Mouse (Mus musculus): Measurements from ENCODE around the gene Nrros. TPM values are rescaled to one million over a fixed set of nuclear protein-coding genes. Genes with fewer than 3 reads are reported as not detected.

The Nrros gene
- total and polyA plus RNA-seq, 3 experiments, result 55.9 to 59.8 TPM; not detected in 1

DNA sequence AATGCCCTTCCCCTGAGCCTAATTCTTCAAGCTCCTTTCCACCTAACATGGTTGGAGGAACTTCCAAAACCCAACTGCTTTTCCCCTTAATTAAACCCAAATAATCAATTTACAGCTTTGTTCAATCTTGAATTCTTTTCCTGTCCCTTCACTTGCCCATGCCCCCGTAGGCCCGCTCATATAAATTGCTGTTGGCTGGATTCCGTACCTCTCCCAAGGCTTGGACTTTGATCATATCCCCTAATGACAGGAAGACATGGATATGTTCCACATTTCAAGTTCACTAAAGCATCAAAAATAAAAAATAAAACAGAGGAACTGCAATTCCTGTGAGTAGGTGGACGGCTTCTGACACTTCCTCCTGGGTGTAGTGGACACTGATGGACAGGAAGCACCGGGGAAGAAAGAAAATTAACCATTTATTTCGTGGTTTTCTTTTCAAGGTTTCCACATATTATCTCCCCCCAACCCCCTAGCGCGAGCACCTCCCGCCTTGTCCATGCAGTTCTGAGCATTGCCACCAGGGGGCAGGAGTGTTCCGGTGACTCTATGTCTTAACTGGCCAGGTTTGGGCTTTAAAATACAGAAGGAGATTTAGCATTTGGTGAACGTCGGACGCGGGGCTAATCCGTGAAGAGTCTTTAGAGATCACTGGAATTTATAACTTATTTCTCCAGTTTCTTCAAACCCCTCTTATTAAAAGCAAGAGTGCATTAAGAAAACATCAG, 50.3 kb downstream of the Nrros start (continued):
- TF ChIP-seq ZMIZ1 (IDR thresholded peaks at IDR 0.05; ENCODE audit: low read depth, low read length), result no peak
- TF ChIP-seq HCFC1 (IDR thresholded peaks at IDR 0.05; ENCODE audit: low read depth, low read length), result 0 out of 2 replicates have a peak, but pooled peaks have one; percentile 15
- TF ChIP-seq UBTF (IDR thresholded peaks at IDR 0.05; ENCODE audit: borderline replicate concordance, insufficient read depth, low read depth, low read length), result no peak
- no peak for TF ChIP-seq MAX (IDR thresholded peaks at IDR 0.05; ENCODE audit: low read length)
- TF ChIP-seq GABPA (IDR thresholded peaks at IDR 0.05; ENCODE audit: low read depth, low read length), result no peak
- TF ChIP-seq CHD2 (IDR thresholded peaks at IDR 0.05; ENCODE audit: low read length), result no peak
- no peak for TF ChIP-seq GATA1 (IDR thresholded peaks at IDR 0.05; ENCODE audit: low read depth, low read length)
- TF ChIP-seq RCOR1 (IDR thresholded peaks at IDR 0.05; ENCODE audit: low read depth, low read length), result no peak

DNA sequence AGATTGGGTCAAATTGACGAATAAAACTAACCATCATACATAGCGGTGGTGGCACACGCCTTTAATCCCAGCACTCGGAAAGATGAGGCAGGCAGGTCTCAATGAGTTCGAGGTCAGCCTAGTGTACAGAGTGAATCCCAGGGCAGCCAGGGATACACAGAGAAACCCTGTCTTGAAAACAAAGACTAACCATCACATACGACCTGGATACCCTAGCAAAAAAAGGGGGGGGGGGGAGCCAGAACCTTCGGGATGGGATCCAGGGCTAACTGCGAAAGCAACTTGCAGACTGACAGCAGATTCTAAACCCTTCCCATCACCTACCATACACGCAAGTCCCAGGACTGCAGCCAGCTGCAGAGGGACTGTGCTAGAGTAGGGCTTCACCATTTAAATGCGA, 51.0 kb downstream of the Nrros start:
- TF ChIP-seq UBTF (IDR thresholded peaks at IDR 0.05; ENCODE audit: borderline replicate concordance, insufficient read depth, low read depth, low read length) (0 out of 2 replicates have a peak, but pooled peaks have one; percentile 12), ZNF384 (IDR thresholded peaks at IDR 0.05; ENCODE audit: low read depth, low read length) (no peak)
- Histone ChIP-seq H3K27me3 (ENCODE audit: control insufficient read depth in 1 of 2, insufficient read depth in 2 of 2, low read length in 2 of 2) (no peaks in the 10 kb centered on the region), H3K4me1 (ENCODE audit: control insufficient read depth in 1 of 2, insufficient read depth in 2 of 2, low read length in 2 of 2) (peaks cover 2 to 23% of the 10 kb centered on the region in 2 experiments), H3K36me3 (ENCODE audit: control insufficient read depth in 1 of 2, insufficient read depth in 2 of 2, low read length in 2 of 2) (peaks cover 0 to 13% of the 10 kb centered on the region in 2 experiments; a peak in 2 of 4 replicates), H3K4me3 (ENCODE audit: control insufficient read depth in 1 of 2, insufficient read depth in 1 of 2, low read depth in 2 of 2, low read length in 2 of 2) (peak overlapping the region; percentile 42 to 51; a peak in 3 of 4 replicates), H3K79me2 (ENCODE audit: control insufficient read depth, insufficient read depth, low read length, poor library complexity) (no peaks in the 10 kb centered on the region), H3K9ac (ENCODE audit: control insufficient read depth, low read depth, low read length, poor library complexity, severe bottlenecking) (peak overlapping the region; percentile 29; the same call in 1 of the 2 replicates), H3K27ac (ENCODE audit: control insufficient read depth, low read depth, low read length) (peak overlapping the region; percentile 94), H3K9me3 (replicated peaks; ENCODE audit: insufficient read depth, low read length) (no peaks in the 10 kb centered on the region)
- DNase-seq (ENCODE audit: low read depth, low spot score), result peak; percentile 44

DNA sequence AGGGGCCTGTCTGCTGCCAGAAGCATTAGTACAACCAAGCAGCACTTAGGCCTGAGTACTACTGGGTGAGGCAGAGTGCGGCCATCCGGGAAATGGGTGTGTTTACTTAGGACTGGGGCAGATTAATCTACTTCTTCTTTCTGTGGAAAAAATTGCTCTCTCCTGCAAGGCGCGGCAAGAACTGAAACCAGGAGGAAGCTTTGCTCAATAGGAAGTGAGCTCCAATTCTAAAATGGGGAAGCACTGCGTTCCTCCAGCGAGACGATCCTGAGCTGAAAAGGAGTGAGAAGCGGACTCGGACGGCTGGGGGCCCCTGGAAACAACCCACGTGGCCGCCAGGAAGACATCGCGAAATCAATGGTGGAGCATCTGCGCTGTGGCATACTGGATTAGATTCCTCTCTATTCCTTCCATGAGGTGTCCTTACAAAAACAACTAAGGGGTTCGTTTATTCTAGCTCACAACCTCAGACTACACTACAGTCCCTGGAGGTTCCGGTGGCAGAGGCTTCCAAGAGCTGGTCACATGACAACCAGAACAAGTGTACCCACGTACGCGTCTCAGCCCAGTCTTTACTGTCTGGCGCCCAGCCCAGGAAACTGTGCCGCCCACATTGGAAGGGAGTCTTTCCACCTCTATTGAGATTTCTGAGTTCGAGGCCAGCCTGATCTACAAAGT, 51.7 kb downstream of the Nrros start:
- H3K27ac ChIP-seq (ENCODE audit: control insufficient read depth, low read depth, low read length), result peak overlapping the region; percentile 94
- peak overlapping the region; percentile 47 to 51 for H3K4me3 ChIP-seq (ENCODE audit: control insufficient read depth in 1 of 2, insufficient read depth in 1 of 2, low read depth in 2 of 2, low read length in 2 of 2)
- H3K79me2 ChIP-seq (ENCODE audit: control insufficient read depth, insufficient read depth, low read length, poor library complexity), result no peaks in the 10 kb centered on the region
- H3K4me1 ChIP-seq (ENCODE audit: control insufficient read depth in 1 of 2, insufficient read depth in 2 of 2, low read length in 2 of 2), result peaks cover 2 to 23% of the 10 kb centered on the region in 2 experiments
- DNase-seq (ENCODE audit: low read depth, low spot score), result peak; percentile 94
- no peaks in the 10 kb centered on the region for H3K9me3 ChIP-seq (replicated peaks; ENCODE audit: insufficient read depth, low read length)
- H3K9ac ChIP-seq (ENCODE audit: control insufficient read depth, low read depth, low read length, poor library complexity, severe bottlenecking), result peak overlapping the region; percentile 67
- H3K27me3 ChIP-seq (ENCODE audit: control insufficient read depth in 1 of 2, insufficient read depth in 2 of 2, low read length in 2 of 2), result no peaks in the 10 kb centered on the region
- peaks cover 0 to 13% of the 10 kb centered on the region in 2 experiments; a peak in 2 of 4 replicates for H3K36me3 ChIP-seq (ENCODE audit: control insufficient read depth in 1 of 2, insufficient read depth in 2 of 2, low read length in 2 of 2)
- TF ChIP-seq GABPA (IDR thresholded peaks at IDR 0.05; ENCODE audit: low read depth, low read length) (no peak), ETS1 (IDR thresholded peaks at IDR 0.05; ENCODE audit: low read depth, low read length) (peak; percentile 69), CTCF (IDR thresholded peaks at IDR 0.05 in 2 of 3, conservative IDR thresholded peaks at IDR 0.05 in 1 of 3; ENCODE audit: control insufficient read depth in 1 of 3, insufficient read depth in 1 of 3, low read depth in 2 of 3, low read length in 3 of 3, poor library complexity in 1 of 3, severe bottlenecking in 1 of 3) (no peak), TAL1 (IDR thresholded peaks at IDR 0.05; ENCODE audit: low read length) (no peak), SIN3A (IDR thresholded peaks at IDR 0.05; ENCODE audit: low read length) (peak; percentile 78), SMC3 (IDR thresholded peaks at IDR 0.05; ENCODE audit: low read depth, low read length) (peak; percentile 5; the same call in 1 of the 2 replicates), ZC3H11A (IDR thresholded peaks at IDR 0.05; ENCODE audit: low read depth, low read length) (no peak), UBTF (IDR thresholded peaks at IDR 0.05; ENCODE audit: borderline replicate concordance, insufficient read depth, low read depth, low read length) (0 out of 2 replicates have a peak, but pooled peaks have one; percentile 34), USF2 (IDR thresholded peaks at IDR 0.05; ENCODE audit: borderline replicate concordance in 1 of 2, insufficient read depth in 1 of 2, low read depth in 1 of 2, low read length in 2 of 2) (peak; percentile 23 to 61; a peak in 3 of 4 replicates), MXI1 (IDR thresholded peaks at IDR 0.05; ENCODE audit: low read depth, low read length) (peak; percentile 86), EP300 (IDR thresholded peaks at IDR 0.05; ENCODE audit: low read depth in 1 of 2, low read length in 2 of 2) (peak; percentile 57 to 59; a peak in 2 of 4 replicates), ZMIZ1 (IDR thresholded peaks at IDR 0.05; ENCODE audit: low read depth, low read length) (no peak), TBP (IDR thresholded peaks at IDR 0.05; ENCODE audit: low read depth, low read length) (0 out of 2 replicates have a peak, but pooled peaks have one; percentile 28), ZNF384 (IDR thresholded peaks at IDR 0.05; ENCODE audit: low read depth, low read length) (peak; percentile 53; the same call in 1 of the 2 replicates), ELF1 (IDR thresholded peaks at IDR 0.05; ENCODE audit: low read depth, low read length) (peak; percentile 46; the same call in 1 of the 2 replicates), E2F4 (IDR thresholded peaks at IDR 0.05; ENCODE audit: borderline replicate concordance, low read depth, low read length) (no peak), MAFK (IDR thresholded peaks at IDR 0.05; ENCODE audit: borderline replicate concordance, low read depth, low read length) (no peak), USF1 (IDR thresholded peaks at IDR 0.05; ENCODE audit: low read depth, low read length) (peak; percentile 92), HCFC1 (IDR thresholded peaks at IDR 0.05; ENCODE audit: low read depth, low read length) (peak; percentile 18; the same call in 1 of the 2 replicates), POLR2A (IDR thresholded peaks at IDR 0.05; ENCODE audit: control insufficient read depth in 1 of 2, insufficient read depth in 1 of 2, low read depth in 1 of 2, low read length in 2 of 2, poor library complexity in 1 of 2) (peak; percentile 51 to 82; a peak in 3 of 4 replicates)
